Mouse (Mus musculus): Measurements from ENCODE around the gene B3gnt9.
"Not testable (repeated sequence)": the region's sequence is repeated elsewhere in the genome, so short reads cannot be mapped to it uniquely, and the experiment has no call there.

B3gnt9 gene

GRCm38 (mm10) chr8:105258911-105259720, 4.2 kb upstream of the B3gnt9 start:
- DNase-seq (ENCODE audit: low spot score) = no peak

GRCm38 (mm10) chr8:105257318-105258114, 2.6 kb upstream of the B3gnt9 start:
- no peak for DNase-seq (ENCODE audit: low spot score)

DNA sequence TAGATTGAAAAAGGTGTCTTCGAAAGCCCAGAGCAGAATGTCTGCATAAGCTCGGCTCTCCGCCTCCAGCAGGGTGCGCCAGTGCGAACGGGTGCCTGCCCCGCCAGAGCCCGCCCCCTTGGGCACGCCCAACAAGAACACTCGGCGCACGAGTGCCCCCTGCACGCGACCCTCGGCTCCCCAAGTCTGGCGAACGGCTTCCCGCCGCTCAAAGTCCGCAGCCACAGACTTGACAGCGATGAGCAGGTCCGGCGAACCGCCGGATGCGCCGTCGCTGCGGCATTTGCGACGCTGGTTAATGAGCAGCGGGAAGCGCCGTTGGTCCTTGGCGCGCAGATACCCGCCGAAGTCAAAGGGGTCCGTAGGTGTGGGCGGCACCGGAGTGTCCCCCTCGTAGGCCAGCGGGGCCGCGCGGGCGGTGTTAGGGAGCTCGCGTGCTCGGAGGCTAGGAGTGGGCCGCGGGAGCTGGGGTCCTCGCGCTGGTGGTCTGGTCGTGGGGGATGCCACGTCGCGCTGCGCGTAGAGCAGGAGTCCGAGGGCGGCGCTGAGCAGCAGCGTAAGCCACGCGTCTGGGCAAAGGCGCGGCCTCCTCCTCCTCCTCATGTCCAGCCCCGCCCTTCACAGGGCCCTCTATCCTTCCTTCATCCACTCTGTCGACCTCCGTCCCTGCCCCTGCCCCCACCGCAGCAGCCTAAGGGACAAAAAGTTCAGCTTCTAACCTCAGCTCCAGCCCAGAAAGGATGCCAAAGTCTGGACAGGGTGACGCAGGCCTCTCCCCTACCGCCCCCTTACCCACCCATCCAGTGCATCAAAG, 594 bp downstream of the B3gnt9 start:
- DNase-seq (ENCODE audit: low spot score) = peak; percentile 79

- no peak for DNase-seq (ENCODE audit: low spot score)
These were observed 1.2 kb downstream of the B3gnt9 start for GRCm38 (mm10) chr8:105253766-105254151.

- no peak for DNase-seq (ENCODE audit: low spot score)
These were observed 2.0 kb downstream of the B3gnt9 start for GRCm38 (mm10) chr8:105252680-105253537.

DNA sequence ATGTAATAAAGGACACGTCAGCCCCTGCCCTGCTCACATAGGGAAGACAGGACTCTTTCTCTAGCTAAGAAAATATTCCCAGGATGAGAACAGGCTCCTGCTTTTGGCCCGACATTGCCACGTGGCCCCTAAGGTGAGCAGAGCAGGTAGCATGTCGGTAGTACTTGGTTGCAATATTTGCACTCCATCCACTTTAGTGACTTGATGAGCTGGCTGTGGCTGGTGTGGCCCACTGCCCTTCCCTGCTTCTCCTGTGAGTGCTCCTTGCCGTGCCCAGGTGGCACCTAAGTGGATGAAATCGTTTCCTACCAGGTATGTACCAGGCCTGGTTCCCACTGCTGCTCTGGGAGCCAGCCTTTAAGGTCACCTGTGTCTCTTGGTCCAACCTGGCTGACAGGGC, 3.0 kb downstream of the B3gnt9 start:
- no peak for DNase-seq (ENCODE audit: low spot score)

DNA sequence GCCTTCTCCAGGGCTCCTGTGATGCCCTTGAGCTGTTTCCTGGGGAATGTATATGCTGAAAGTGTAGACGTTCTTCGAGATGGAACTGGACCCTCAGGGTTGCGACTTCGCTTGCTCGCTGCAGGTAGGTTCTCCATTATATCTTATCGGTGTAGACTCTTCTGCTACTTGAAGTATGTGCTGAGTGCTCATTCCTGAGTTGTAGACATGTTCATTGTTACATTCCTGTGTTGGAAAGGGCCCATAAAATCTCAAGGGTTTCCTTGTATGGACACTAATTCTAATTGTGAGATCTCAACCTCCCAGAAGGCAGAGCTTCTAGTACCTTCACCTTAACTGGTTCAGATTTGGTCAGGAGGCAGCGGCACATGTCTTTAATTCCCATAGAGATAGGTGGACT, 13.9 kb downstream of the B3gnt9 start:
- no peak for DNase-seq (ENCODE audit: low spot score)

- no peak for DNase-seq (ENCODE audit: low spot score)
These were observed 17.4 kb downstream of the B3gnt9 start for GRCm38 (mm10) chr8:105237442-105238142.

GRCm38 (mm10) chr8:105235206-105235605, 19.7 kb downstream of the B3gnt9 start:
- no peak for DNase-seq (ENCODE audit: low spot score)

DNA sequence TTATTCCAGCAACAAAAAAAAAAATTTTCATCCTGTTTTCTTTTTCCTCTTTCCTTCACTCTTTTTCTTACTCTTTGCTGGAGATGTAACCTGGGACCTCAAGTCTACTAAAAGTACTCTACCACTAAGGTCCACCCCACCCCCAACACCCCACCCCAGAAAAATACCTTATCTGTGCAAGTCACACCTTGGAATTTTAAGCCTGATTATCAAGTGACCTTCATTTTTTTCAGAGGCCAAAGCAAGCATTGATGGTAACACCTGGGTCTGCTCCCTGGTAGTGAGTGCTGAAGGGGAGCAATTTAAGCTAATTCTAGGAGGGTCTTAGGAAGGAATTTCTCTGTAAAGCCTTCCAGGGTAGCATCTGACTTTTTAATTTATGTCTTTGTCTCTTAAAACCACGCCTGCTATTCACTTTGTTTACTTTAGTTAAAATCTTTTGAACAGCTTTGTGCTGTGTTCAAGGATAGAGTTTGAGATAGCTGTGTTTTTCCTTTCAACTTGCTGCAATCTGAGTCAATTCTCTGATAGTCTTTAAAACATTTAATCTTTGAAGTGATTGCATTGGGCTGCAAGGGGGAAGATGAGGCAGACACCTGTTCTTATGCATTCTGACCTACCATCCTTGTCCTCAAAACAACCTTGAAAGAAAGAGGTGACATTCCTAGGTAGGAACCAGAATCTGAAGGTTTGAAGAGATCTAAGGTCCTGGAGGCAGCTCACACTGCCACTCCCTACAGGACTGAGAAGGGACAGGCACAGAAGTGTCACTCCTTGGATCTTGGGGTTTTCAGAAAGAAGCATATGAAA, 21.6 kb downstream of the B3gnt9 start:
- no peak for DNase-seq (ENCODE audit: low spot score)

- DNase-seq (ENCODE audit: low spot score) = not testable (repeated sequence)
These were observed 22.6 kb downstream of the B3gnt9 start for GRCm38 (mm10) chr8:105232321-105232693.

- no peak for DNase-seq (ENCODE audit: low spot score)
These were observed 23.2 kb downstream of the B3gnt9 start for GRCm38 (mm10) chr8:105231503-105232320.

DNA sequence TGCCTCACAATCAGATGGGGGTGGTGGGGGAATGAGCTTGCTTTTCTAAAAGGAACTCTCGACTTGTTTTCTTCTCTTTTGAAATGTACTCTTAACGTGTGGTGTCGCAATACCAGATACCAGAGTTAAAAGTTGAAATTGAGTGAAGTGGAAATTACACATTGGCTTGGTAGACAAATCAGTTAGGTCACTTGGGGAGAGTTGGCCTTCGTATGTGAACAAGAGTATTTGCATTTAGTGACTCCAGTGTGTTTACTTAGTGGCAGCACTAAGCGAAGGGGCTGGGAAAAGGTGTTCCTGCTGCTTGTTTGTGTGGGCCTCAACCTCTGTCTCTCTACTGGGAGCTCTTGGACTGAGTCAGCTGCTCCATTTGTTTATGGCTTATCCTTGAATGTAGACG, 29.0 kb downstream of the B3gnt9 start:
- DNase-seq (ENCODE audit: low spot score) = no peak

DNA sequence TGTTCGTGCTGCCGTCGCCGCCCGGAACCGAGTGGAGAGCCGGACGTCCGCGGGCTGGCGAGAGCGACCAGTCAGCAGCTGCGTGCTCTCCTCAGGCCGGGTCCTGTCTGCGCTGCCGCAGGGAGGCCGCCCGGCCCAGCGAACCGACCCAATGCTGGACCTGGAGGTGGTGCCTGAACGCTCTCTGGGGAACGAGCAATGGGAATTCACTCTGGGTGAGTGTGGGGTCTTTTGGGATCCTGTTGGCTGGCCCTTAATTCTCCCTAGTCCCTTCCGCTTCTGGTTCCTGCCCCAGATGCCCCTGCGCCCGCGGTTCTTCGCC, 29.7 kb downstream of the B3gnt9 start:
- DNase-seq (ENCODE audit: low spot score) = no peak

DNA sequence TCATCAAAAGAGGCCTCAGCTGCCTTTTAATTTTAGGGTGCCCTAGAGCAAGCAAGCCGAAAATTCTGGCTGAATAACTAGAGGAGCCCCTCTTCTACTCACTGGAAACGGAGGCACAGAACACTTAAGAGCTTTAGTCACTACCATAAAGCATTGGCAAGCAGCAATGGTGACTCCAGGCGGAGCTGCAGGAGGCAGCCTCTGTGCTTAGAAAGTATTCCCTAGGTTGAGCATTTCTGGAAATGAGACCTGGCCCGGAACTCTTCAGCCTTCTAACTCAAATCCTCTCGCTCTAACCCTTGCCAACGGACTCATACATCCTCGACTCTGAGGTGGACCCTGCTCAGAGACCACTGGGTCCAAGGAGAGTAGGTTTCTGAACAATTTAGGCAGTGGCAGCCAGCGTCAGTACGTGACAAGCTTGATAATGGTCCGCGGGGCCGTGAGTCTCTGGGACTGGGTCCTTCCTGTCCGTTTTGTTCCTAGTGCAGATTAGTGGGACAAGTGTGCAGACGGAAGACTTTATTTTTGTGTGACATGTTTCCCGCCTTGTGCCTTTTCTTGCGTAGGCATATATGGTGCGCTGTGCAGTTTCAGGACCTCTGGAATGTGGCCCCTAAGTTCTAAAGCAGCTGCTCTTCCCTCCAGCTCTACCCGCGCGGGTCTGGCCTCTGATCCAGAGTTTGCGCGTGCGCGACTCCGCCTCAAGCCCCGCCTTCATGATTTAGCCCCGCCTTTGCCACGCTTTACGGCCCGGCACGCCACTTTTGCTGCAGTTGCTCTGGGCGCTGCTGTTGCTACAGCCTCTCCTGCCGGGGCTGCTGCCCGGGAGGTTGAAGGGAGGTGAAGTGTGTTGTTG, 30.3 kb downstream of the B3gnt9 start, which contains the start of gene D230025D16Rik:
Gene D230025D16Rik (plus strand): TSS at position 733 of the 859 bp plus-strand sequence.
- DNase-seq (ENCODE audit: low spot score) = peak; percentile 89

- DNase-seq (ENCODE audit: low spot score) = no peak
These were observed 31.1 kb downstream of the B3gnt9 start for GRCm38 (mm10) chr8:105223850-105224249.

GRCm38 (mm10) chr8:105217926-105218522, 36.9 kb downstream of the B3gnt9 start:
- DNase-seq (ENCODE audit: low spot score) = no peak

DNA sequence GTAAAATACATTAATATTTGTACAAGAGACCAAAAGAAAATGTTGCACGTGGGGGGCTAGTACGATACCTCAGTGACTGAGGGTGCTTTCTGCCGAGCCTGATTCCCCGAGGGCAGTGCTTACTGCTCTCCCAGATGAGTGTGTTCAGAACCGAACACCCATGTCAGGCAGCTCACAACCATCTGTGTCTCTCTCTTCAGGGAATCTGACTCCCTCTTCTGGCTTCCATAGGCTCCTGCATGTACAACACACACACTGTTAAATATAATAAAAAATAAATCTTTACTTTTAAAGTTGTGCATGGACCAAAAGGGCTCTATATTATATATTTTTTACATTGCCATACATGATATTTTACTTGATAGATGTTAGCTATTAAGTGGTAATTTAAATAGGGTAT, 40.8 kb downstream of the B3gnt9 start:
- DNase-seq (ENCODE audit: low spot score) = no peak

All from ovary, adult 18-20 months (tissue).